Mouse (Mus musculus): ENCODE results near the gene Rab35. TPM values are rescaled to one million over a fixed set of nuclear protein-coding genes. Genes with fewer than 3 reads are reported as not detected.

The Rab35 gene
- polyA plus RNA-seq, 1 experiment from 2014 or later = 17.0 TPM

- H3K36me3 ChIP-seq = peaks cover 31% of the 10 kb centered on the region
- no peak overlapping the region for H3K27ac ChIP-seq
- ATAC-seq (ENCODE audit: insufficient number of reproducible peaks, low FRiP score, low TSS enrichment, low read depth) = no peak
- 94% methylated on average over 10 of the region's 10 CpGs for WGBS
- H3K9ac ChIP-seq = no peak overlapping the region
- H3K4me2 ChIP-seq = no peak overlapping the region
- H3K9me3 ChIP-seq = no peaks in the 10 kb centered on the region
- no peak overlapping the region for H3K4me3 ChIP-seq
- H3K27me3 ChIP-seq = 0 out of 2 replicates have a peak, but pooled peaks cover 4% of the 10 kb centered on the region
- peaks cover 11% of the 10 kb centered on the region for H3K4me1 ChIP-seq
These were observed 19.2 kb downstream of the Rab35 start for GRCm38 (mm10) chr5:115650885-115651284.

GRCm38 (mm10) chr5:115651821-115652220, 20.1 kb downstream of the Rab35 start:
- ATAC-seq (ENCODE audit: insufficient number of reproducible peaks, low FRiP score, low TSS enrichment, low read depth) = no peak
- Histone ChIP-seq H3K9ac (no peak overlapping the region), H3K27ac (no peak overlapping the region), H3K4me2 (no peak overlapping the region; the same call in 1 of the 2 replicates), H3K4me3 (no peak overlapping the region), H3K4me1 (peaks cover 11% of the 10 kb centered on the region), H3K36me3 (peaks cover 22% of the 10 kb centered on the region), H3K9me3 (no peaks in the 10 kb centered on the region), H3K27me3 (0 out of 2 replicates have a peak, but pooled peaks cover 4% of the 10 kb centered on the region)
- WGBS = 88% methylated on average over 10 of the region's 10 CpGs

GRCm38 (mm10) chr5:115652681-115653575, 21.2 kb downstream of the Rab35 start:
- Histone ChIP-seq H3K4me3 (peak overlapping the region; percentile 47), H3K4me1 (peaks cover 11% of the 10 kb centered on the region), H3K9ac (peak overlapping the region; percentile 39), H3K9me3 (no peaks in the 10 kb centered on the region), H3K27ac (peak overlapping the region; percentile 78), H3K27me3 (0 out of 2 replicates have a peak, but pooled peaks cover 4% of the 10 kb centered on the region), H3K36me3 (peaks cover 13% of the 10 kb centered on the region; the same call in 1 of the 2 replicates), H3K4me2 (peak overlapping the region; percentile 59)
- peak; percentile 98 for ATAC-seq (ENCODE audit: insufficient number of reproducible peaks, low FRiP score, low TSS enrichment, low read depth)
- 3% methylated on average over 35 of the region's 35 CpGs for WGBS

- ATAC-seq (ENCODE audit: insufficient number of reproducible peaks, low FRiP score, low TSS enrichment, low read depth) = no peak
- no peak overlapping the region for H3K4me2 ChIP-seq
- H3K4me1 ChIP-seq = peaks cover 11% of the 10 kb centered on the region
- no peaks in the 10 kb centered on the region for H3K9me3 ChIP-seq
- H3K4me3 ChIP-seq = no peak overlapping the region
- H3K9ac ChIP-seq = no peak overlapping the region
- WGBS = 91% methylated on average over 12 of the region's 12 CpGs
- H3K27ac ChIP-seq = no peak overlapping the region
- H3K27me3 ChIP-seq = 0 out of 2 replicates have a peak, but pooled peaks cover 4% of the 10 kb centered on the region
- H3K36me3 ChIP-seq = 0 out of 2 replicates have a peak, but pooled peaks cover 5% of the 10 kb centered on the region
These were observed 22.1 kb downstream of the Rab35 start for GRCm38 (mm10) chr5:115653776-115654175.

- 0 out of 2 replicates have a peak, but pooled peaks cover 4% of the 10 kb centered on the region for H3K27me3 ChIP-seq
- H3K4me1 ChIP-seq = peaks cover 10% of the 10 kb centered on the region
- H3K4me2 ChIP-seq = no peak overlapping the region
- 61% methylated on average over 6 of the region's 6 CpGs for WGBS
- no peaks in the 10 kb centered on the region for H3K9me3 ChIP-seq
- no peak overlapping the region for H3K4me3 ChIP-seq
- no peak for ATAC-seq (ENCODE audit: insufficient number of reproducible peaks, low FRiP score, low TSS enrichment, low read depth)
- no peaks in the 10 kb centered on the region for H3K36me3 ChIP-seq
- H3K27ac ChIP-seq = no peak overlapping the region
- no peak overlapping the region for H3K9ac ChIP-seq
These were observed 25.0 kb downstream of the Rab35 start for GRCm38 (mm10) chr5:115656677-115657076.

GRCm38 (mm10) chr5:115657234-115657633, 25.5 kb downstream of the Rab35 start:
- H3K36me3 ChIP-seq = no peaks in the 10 kb centered on the region
- no peak overlapping the region for H3K4me2 ChIP-seq
- 71% methylated on average over 1 of the region's 1 CpGs for WGBS
- H3K27ac ChIP-seq = no peak overlapping the region
- ATAC-seq (ENCODE audit: insufficient number of reproducible peaks, low FRiP score, low TSS enrichment, low read depth) = no peak
- peaks cover 4% of the 10 kb centered on the region for H3K4me1 ChIP-seq
- H3K27me3 ChIP-seq = 0 out of 2 replicates have a peak, but pooled peaks cover 4% of the 10 kb centered on the region
- H3K9me3 ChIP-seq = no peaks in the 10 kb centered on the region
- no peak overlapping the region for H3K9ac ChIP-seq
- H3K4me3 ChIP-seq = no peak overlapping the region

GRCm38 (mm10) chr5:115658352-115658751, 26.6 kb downstream of the Rab35 start:
- Histone ChIP-seq H3K4me1 (no peaks in the 10 kb centered on the region), H3K4me2 (no peak overlapping the region), H3K27me3 (0 out of 2 replicates have a peak, but pooled peaks cover 4% of the 10 kb centered on the region), H3K9me3 (no peaks in the 10 kb centered on the region), H3K9ac (no peak overlapping the region), H3K36me3 (no peaks in the 10 kb centered on the region), H3K27ac (no peak overlapping the region), H3K4me3 (no peak overlapping the region)
- ATAC-seq (ENCODE audit: insufficient number of reproducible peaks, low FRiP score, low TSS enrichment, low read depth) = no peak
- 81% methylated on average over 6 of the region's 6 CpGs for WGBS

GRCm38 (mm10) chr5:115662658-115663057, 30.9 kb downstream of the Rab35 start:
- Histone ChIP-seq H3K27me3 (peaks cover 5% of the 10 kb centered on the region; the same call in 1 of the 2 replicates), H3K36me3 (no peaks in the 10 kb centered on the region), H3K4me3 (no peak overlapping the region), H3K9ac (no peak overlapping the region), H3K27ac (no peak overlapping the region), H3K9me3 (no peaks in the 10 kb centered on the region), H3K4me2 (no peak overlapping the region), H3K4me1 (no peaks in the 10 kb centered on the region)
- 83% methylated on average over 22 of the region's 22 CpGs for WGBS
- no peak for ATAC-seq (ENCODE audit: insufficient number of reproducible peaks, low FRiP score, low TSS enrichment, low read depth)

GRCm38 (mm10) chr5:115666366-115667065, 34.8 kb downstream of the Rab35 start:
- Histone ChIP-seq H3K27ac (no peak overlapping the region), H3K4me2 (no peak overlapping the region), H3K9ac (no peak overlapping the region), H3K4me1 (no peaks in the 10 kb centered on the region), H3K27me3 (peaks cover 5% of the 10 kb centered on the region; the same call in 1 of the 2 replicates), H3K9me3 (no peaks in the 10 kb centered on the region), H3K4me3 (no peak overlapping the region), H3K36me3 (no peaks in the 10 kb centered on the region)
- no peak for ATAC-seq (ENCODE audit: insufficient number of reproducible peaks, low FRiP score, low TSS enrichment, low read depth)
- 50% methylated on average over 8 of the region's 8 CpGs for WGBS

- Histone ChIP-seq H3K27ac (no peak overlapping the region), H3K4me3 (no peak overlapping the region), H3K36me3 (no peaks in the 10 kb centered on the region), H3K27me3 (peaks cover 5% of the 10 kb centered on the region; the same call in 1 of the 2 replicates), H3K9me3 (no peaks in the 10 kb centered on the region), H3K4me2 (no peak overlapping the region), H3K4me1 (no peaks in the 10 kb centered on the region), H3K9ac (no peak overlapping the region)
- 76% methylated on average over 8 of the region's 8 CpGs for WGBS
- no peak for ATAC-seq (ENCODE audit: insufficient number of reproducible peaks, low FRiP score, low TSS enrichment, low read depth)
These were observed 35.5 kb downstream of the Rab35 start for GRCm38 (mm10) chr5:115667210-115667609.

GRCm38 (mm10) chr5:115667894-115668293, 36.2 kb downstream of the Rab35 start:
- Histone ChIP-seq H3K27me3 (peaks cover 5% of the 10 kb centered on the region; the same call in 1 of the 2 replicates), H3K4me2 (no peak overlapping the region), H3K4me3 (no peak overlapping the region), H3K4me1 (no peaks in the 10 kb centered on the region), H3K27ac (no peak overlapping the region), H3K36me3 (no peaks in the 10 kb centered on the region), H3K9ac (no peak overlapping the region), H3K9me3 (no peaks in the 10 kb centered on the region)
- 22% methylated on average over 7 of the region's 7 CpGs for WGBS
- no peak for ATAC-seq (ENCODE audit: insufficient number of reproducible peaks, low FRiP score, low TSS enrichment, low read depth)
